Mouse (Mus musculus): ENCODE results near the gene Adam12. TPM values are rescaled to one million over a fixed set of nuclear protein-coding genes. Genes with fewer than 3 reads are reported as not detected.

Adam12 gene
- polyA plus RNA-seq, 1 experiment from 2014 or later = 9.4 TPM

DNA sequence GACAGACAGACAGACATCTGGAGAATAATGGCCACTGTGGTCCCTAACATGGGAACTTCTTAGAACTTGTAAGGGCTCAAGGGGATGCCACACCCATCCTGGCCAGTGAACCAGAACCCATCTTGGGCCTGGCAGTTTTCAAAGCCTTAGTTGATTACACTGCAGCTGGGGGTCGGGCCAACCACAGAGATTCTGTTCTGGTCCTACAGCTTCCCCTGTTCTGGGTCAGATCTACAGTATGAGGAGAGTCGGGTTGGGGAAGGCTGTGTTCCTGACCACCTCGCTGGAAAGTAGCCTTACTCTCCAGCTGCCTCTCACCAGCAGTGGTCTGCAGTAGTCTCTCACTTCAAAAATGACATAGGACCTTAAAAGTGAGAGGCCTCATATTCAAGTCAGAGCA lies 5.7 kb downstream of the Adam12 start:
- ATAC-seq (no peak), DNase-seq (ENCODE audit: low read depth, low spot score) (no peak)
- in situ Hi-C loops (cut with MboI; ENCODE audit: low pct_unique_long_range_greater_than_20kb) = no loop called here
- no peaks in the 10 kb centered on the region for H3K27me3 ChIP-seq
- ChIA-PET POLR2A (interaction anchor here (1.3 kb wide), 1 partner anchor 35 kb away, joined by 5 read pairs; no protein-coding TSS in a partner anchor), CTCF (interaction anchor here (1.9 kb wide), 1 partner anchor 27 kb away, joined by 5 read pairs; no protein-coding TSS in a partner anchor)
- TF ChIP-seq CTCF (IDR thresholded peaks at IDR 0.05) = no peak

DNA sequence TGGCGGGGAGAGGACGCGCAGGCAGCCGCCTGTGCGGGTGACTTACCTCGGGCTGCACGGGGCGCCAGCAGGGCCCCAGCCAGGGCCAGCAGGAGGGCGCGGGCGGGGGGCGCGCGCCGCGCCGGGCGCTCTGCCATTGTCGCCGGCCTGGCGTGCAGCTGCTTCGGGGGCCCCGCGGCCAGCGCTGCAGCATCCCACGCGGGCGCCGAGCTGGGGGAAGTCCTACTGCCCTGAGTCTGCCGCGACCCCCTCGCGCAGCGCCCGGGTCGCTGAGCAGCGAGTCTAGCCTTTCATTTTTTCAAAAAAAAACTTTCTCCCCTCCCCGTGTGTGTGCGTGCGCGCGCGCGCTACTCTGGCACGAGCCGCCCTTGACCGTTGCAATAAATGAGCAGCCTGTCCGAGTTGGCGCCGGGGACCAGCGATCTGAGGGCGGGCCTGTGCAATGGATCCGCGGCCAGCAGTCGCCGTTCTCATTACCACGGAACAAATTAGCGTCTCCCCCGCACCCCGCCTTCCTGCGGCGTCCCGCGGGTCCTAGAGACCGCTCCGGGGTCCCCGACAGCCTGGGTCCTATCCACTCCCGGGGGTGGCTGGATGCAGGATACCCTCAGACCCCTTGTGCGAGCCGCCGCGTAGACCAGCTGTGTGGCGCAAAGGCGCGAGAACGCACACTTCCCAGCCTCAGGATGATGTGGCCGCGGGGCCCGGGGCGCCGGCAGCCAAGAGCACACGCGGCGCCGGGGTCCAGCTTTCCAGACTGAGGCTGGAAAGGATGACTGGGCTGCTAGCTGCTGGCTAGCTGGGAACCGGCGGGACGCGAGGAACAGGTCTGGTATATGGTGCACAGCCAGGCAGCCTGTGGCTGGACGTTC lies 7.0 kb downstream of the Adam12 start:
- POLR2A ChIA-PET = interaction anchor here (0.7 to 1.5 kb wide), 3 partner anchors 36 to 372 kb away, joined by 3 to 5 read pairs (median 3); no protein-coding TSS in a partner anchor
- peak; percentile 49 for ATAC-seq

DNA sequence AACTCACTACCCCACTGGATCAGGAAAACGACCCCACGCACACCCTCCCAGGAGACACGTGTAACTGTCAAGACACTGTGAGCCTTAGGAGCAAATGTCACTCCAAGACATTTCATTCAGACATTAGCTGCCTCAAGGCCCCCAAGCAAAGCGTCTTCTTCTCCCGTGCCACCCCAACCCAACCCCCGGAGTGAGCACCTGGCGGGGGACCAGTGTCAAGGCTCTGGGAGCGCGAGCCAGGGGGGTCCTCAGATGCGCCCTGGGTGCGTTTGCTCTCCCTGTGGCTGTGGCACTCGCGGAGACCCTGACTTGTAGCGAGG lies 7.6 kb downstream of the Adam12 start:
- in situ Hi-C loops (cut with MboI; ENCODE audit: low pct_unique_long_range_greater_than_20kb) = loop anchor here (5.0 kb wide), 2 partner anchors 267 to 367 kb away; no protein-coding TSS in a partner anchor
- no peak for TF ChIP-seq CTCF (IDR thresholded peaks at IDR 0.05)
- DNase-seq (ENCODE audit: low read depth, low spot score) (no peak), ATAC-seq (no peak)
- no peaks in the 10 kb centered on the region for H3K27me3 ChIP-seq
- POLR2A ChIA-PET = interaction anchor here (0.7 to 1.5 kb wide), 2 partner anchors 65 to 372 kb away, joined by 3 read pairs; no protein-coding TSS in a partner anchor
- CTCF ChIA-PET = interaction anchor here (1.1 to 1.9 kb wide), 6 partner anchors 10 to 376 kb away, joined by 3 to 9 read pairs (median 6); no protein-coding TSS in a partner anchor

More for the DNA sequence above, 7.0 kb downstream of the Adam12 start:
- DNase-seq (ENCODE audit: low read depth, low spot score) = no peak
- H3K27me3 ChIP-seq = no peaks in the 10 kb centered on the region
- in situ Hi-C loops (cut with MboI; ENCODE audit: low pct_unique_long_range_greater_than_20kb) = loop anchor here (5.0 kb wide), 2 partner anchors 268 to 368 kb away; no protein-coding TSS in a partner anchor
- no peak for TF ChIP-seq CTCF (IDR thresholded peaks at IDR 0.05)
- CTCF ChIA-PET = interaction anchor here (1.5 to 1.8 kb wide), 2 partner anchors 110 to 365 kb away, joined by 5 to 9 read pairs; no protein-coding TSS in a partner anchor

DNA sequence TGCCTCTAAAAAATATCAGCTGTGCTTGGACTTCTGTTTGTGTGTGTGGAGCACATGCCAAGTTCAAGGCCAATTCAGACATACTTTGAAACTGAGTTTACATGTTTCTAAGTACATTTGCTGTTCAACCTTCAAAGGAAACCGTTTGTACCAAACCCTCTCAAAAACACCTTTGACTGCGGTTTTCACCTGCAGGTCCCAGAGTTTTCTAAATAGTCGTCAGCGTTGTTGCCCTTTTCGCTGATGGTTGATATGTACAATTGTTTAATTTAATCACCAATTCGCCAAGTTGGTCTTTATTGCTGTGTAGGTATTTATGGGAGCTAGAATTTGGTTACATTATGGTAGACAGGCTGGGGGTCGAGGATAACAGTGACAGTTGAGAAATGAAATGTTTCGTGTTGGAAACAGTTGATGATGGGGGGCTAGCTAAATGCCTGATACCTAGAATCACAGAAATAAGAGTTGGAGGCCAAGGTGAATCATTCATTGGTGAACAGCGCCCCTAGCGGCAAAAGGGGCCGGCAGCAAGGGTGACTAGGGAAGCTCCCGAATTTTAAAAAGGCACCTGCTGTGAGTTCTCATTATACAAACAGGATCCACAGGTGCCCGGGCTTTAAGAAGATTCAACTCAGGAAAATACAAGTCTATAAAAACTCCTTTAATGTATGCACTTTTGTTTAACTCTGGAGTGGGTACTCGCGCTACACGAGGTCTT lies 8.3 kb downstream of the Adam12 start:
- TF ChIP-seq CTCF (IDR thresholded peaks at IDR 0.05) = peak; percentile 98
- DNase-seq (ENCODE audit: low read depth, low spot score) (no peak), ATAC-seq (peak; percentile 12)
- ChIA-PET POLR2A (interaction anchor here (0.6 to 1.5 kb wide), 2 partner anchors 129 to 371 kb away, joined by 3 read pairs; no protein-coding TSS in a partner anchor), CTCF (interaction anchor here (0.7 to 1.9 kb wide), 10 partner anchors 9 to 375 kb away, joined by 3 to 9 read pairs (median 4); no protein-coding TSS in a partner anchor)
- H3K27me3 ChIP-seq = no peaks in the 10 kb centered on the region
- in situ Hi-C loops (cut with MboI; ENCODE audit: low pct_unique_long_range_greater_than_20kb) = loop anchor here (5.0 kb wide), 2 partner anchors 266 to 366 kb away; no protein-coding TSS in a partner anchor

DNA sequence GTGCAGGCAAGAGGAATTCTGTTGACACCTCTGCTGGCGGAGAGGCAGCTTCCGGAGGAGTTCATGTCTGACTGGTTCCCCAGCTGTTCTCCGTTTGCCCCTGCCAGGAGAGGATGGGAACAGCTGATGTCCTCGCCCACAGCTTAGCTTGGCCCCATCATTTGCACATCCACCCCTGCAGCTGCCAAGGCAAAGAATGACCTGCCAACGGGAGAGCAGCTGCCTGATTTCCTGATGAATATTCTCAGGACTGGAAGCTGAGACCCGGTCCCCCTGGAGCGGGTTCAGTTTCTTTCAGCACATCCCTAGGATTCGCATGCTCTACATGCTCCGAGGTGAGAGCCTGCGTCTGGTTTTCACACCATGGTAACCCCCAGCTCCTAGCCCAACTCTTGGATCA lies 24.0 kb downstream of the Adam12 start:
- TF ChIP-seq CTCF (IDR thresholded peaks at IDR 0.05) = no peak
- DNase-seq (ENCODE audit: low read depth, low spot score) = no peak
- ChIA-PET POLR2A (interaction anchor here (0.6 kb wide), 1 partner anchor 198 kb away, joined by 5 read pairs; no protein-coding TSS in a partner anchor), CTCF (interaction anchor here (1.4 kb wide), 1 partner anchor 12 kb away, joined by 3 read pairs; no protein-coding TSS in a partner anchor)
- in situ Hi-C loops (cut with MboI; ENCODE audit: low pct_unique_long_range_greater_than_20kb) = no loop called here
- H3K27me3 ChIP-seq = no peaks in the 10 kb centered on the region
- no peak for ATAC-seq

DNA sequence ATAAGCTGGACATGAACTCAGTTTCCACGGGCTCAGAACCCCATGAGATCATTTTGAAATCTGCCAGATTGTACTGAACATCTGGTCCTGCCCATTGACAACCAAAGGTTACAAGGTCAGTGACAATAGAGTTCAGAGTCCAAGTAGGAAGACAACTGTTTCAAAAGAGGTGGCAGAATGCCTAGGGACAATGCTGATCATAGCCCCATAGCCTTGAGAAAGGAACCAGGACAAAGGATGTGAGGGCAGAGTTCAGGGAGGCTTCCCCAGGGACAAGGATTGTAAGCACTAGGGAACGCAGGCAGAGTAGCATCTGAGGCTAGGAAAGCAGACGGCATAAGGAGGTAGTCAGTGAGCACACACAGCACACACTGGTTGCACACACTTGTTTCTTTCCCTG lies 38.9 kb downstream of the Adam12 start:
- ATAC-seq (no peak), DNase-seq (ENCODE audit: low read depth, low spot score) (no peak)
- ChIA-PET CTCF (no interaction called here), POLR2A (no interaction called here)
- no peaks in the 10 kb centered on the region for H3K27me3 ChIP-seq
- in situ Hi-C loops (cut with MboI; ENCODE audit: low pct_unique_long_range_greater_than_20kb) = no loop called here
- TF ChIP-seq CTCF (IDR thresholded peaks at IDR 0.05) = no peak

DNA sequence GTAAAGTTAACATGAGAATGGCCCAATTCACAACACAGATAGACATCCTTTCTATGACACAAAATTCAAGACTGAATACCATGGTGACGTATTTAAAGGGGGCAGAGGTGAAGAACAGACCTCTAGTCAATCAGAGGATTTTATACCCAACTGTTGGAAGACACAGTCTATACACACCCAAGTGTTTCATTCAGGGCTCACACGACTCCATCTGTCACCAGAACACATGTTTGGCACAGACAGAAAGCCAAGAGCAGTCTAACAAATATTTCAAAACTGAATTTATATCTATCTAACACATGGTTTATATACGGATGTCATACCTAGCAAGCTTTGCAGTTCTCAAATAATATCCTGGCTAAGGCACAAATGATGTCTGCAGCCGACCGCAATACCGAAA lies 41.8 kb downstream of the Adam12 start:
- in situ Hi-C loops (cut with MboI; ENCODE audit: low pct_unique_long_range_greater_than_20kb) = no loop called here
- CTCF ChIA-PET = no interaction called here

DNA sequence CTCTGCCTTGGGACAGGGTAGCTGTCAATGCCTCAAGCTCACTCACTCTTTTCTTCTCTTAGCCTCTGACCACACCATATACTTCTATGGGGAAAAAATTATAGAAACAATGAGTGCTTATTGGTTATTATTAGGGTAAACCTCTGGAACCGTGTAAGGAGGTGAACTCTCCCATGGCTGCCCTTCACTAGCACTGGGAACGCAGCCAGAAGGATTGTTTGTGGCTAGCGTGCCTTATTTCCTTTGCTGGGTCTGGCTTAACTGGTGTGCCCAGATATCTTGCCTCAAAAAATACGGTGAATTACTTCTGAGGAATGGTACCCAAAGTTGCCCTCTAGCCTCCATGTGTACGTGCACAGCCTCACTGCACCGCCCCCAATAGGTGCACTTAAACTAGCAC lies 43.4 kb downstream of the Adam12 start:
- POLR2A ChIA-PET = no interaction called here
- no peak for TF ChIP-seq CTCF (IDR thresholded peaks at IDR 0.05)
- CTCF ChIA-PET = interaction anchor here (1.1 kb wide), 1 partner anchor 12 kb away, joined by 3 read pairs; no protein-coding TSS in a partner anchor
- peak; percentile 24 for DNase-seq (ENCODE audit: low read depth, low spot score)
- ATAC-seq = no peak
- no peaks in the 10 kb centered on the region for H3K27me3 ChIP-seq
- in situ Hi-C loops (cut with MboI; ENCODE audit: low pct_unique_long_range_greater_than_20kb) = no loop called here

More for the DNA sequence above, 41.8 kb downstream of the Adam12 start:
- DNase-seq (ENCODE audit: low read depth, low spot score) (no peak), ATAC-seq (no peak)
- POLR2A ChIA-PET = no interaction called here
- H3K27me3 ChIP-seq = no peaks in the 10 kb centered on the region
- no peak for TF ChIP-seq CTCF (IDR thresholded peaks at IDR 0.05)

DNA sequence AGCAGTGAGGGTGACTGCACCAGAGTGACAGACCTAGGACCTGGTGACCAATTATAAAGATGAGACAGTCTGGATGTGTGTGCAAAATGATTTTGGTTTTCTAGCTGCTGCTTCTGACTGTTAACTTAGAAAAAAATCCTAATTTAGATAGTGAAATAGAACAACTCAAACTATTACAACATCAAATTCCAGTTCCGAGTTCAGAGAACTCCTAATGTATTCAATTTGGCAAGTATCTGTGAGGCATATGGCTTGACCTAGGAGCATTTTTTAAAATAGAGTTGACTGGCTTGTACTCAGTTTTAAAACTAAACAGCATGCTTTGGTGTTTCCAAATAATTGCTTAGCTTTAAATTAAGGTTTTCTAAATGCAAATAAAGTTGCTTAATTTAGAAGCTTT lies 44.0 kb downstream of the Adam12 start:
- H3K27me3 ChIP-seq = no peaks in the 10 kb centered on the region
- ChIA-PET CTCF (interaction anchor here (1.1 kb wide), 1 partner anchor 12 kb away, joined by 3 read pairs; no protein-coding TSS in a partner anchor), POLR2A (no interaction called here)
- no peak for ATAC-seq
- DNase-seq (ENCODE audit: low read depth, low spot score) = no peak
- TF ChIP-seq CTCF (IDR thresholded peaks at IDR 0.05) = no peak
- in situ Hi-C loops (cut with MboI; ENCODE audit: low pct_unique_long_range_greater_than_20kb) = no loop called here

DNA sequence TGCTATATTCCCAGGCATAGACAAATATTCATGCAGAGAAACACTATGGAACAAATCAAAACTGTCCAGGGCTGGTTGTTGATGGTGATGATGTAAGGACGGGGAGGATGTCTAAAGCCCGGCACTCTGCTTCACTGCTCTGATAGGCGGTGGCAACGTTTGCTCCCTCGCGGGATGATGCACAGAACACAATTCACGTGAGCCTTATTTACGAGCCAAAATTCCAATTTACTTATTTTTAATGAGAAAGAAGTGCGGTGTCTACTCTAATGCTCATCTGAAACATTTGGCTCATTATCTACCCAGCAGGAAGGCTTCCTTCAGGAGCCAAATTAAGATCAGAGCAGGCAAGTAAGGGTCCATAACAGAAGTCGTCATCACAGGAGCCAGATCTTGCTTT lies 45.4 kb downstream of the Adam12 start:
- no peak for TF ChIP-seq CTCF (IDR thresholded peaks at IDR 0.05)
- ATAC-seq (no peak), DNase-seq (ENCODE audit: low read depth, low spot score) (no peak)
- no peaks in the 10 kb centered on the region for H3K27me3 ChIP-seq
- ChIA-PET CTCF (no interaction called here), POLR2A (no interaction called here)
- in situ Hi-C loops (cut with MboI; ENCODE audit: low pct_unique_long_range_greater_than_20kb) = no loop called here

All from Patski (cell line).